Mouse (Mus musculus) CH12.LX (cell line): Measurements from ENCODE around the gene Exoc7.

ENCODE experiments used
- MAX ChIP-seq: IDR thresholded peaks from 2 replicates; pipeline ENCODE4 v1.6.1; 2011; ENCODE audit warnings: low read length, improper control_type of control experiment
- MYC ChIP-seq: IDR thresholded peaks from 2 replicates; pipeline ENCODE4 v1.6.1; 2011; ENCODE audit warnings: low read depth, mild to moderate bottlenecking, improper control_type of control experiment, low read length
- PAX5 ChIP-seq: IDR thresholded peaks from 2 replicates; pipeline ENCODE4 v1.6.1; 2012; ENCODE audit warnings: low read length, inconsistent platforms, mixed read lengths
- POLR2A ChIP-seq: IDR thresholded peaks from 2 replicates; pipeline ENCODE4 v1.6.1; 2011; ENCODE audit warnings: low read depth, mild to moderate bottlenecking, improper control_type of control experiment, low read length

- TF ChIP-seq POLR2A = no peak
- no peak for TF ChIP-seq MYC
- TF ChIP-seq PAX5 = no peak
- TF ChIP-seq MAX = no peak
These were observed 30.5 kb upstream of the Exoc7 start for GRCm38 (mm10) chr11:116337531-116337930.
